Mouse (Mus musculus) liver, embryonic 11.5 days (tissue): ENCODE measurements at regions not wholly inside any gene's neighbourhood (a gene's known extent, or its start where the extent isn't known, plus 50 kb on each side); places are given as distances from the start of the nearest gene placed in this dataset.
A peak's percentile ranks its signal among the peaks of the same experiment; 100 is the strongest.

Experiments used
- ATAC-seq: fragments of 200-750 bp; cut with Nextera tagmentation; replicated peaks from 2 replicates; pipeline ENCODE4 v1.8.0; 2017; ENCODE audit warnings: moderate number of reproducible peaks, mild to moderate bottlenecking, moderate TSS enrichment, moderate library complexity; ENCODE audit not compliant: low FRiP score
- DNase-seq: peaks from one replicate; pipeline ENCODE4 v3.0.0-alpha.2; 2017; ENCODE audit warnings: low spot score
- H3K27ac ChIP-seq: fragments of 300-500 bp; sonication (generic); 2 replicates; pipeline ENCODE4 v1.5.1; 2014; ENCODE audit warnings: mild to moderate bottlenecking, low read depth, low read length, control low read depth
- H3K27me3 ChIP-seq: fragments of 300-500 bp; sonication (generic); replicated peaks from 2 replicates; pipeline ENCODE4 v1.6.1; 2014; ENCODE audit warnings: low read length, mixed read lengths; ENCODE audit not compliant: control insufficient read depth, insufficient read depth
- H3K36me3 ChIP-seq: fragments of 300-500 bp; sonication (generic); 2 replicates; pipeline ENCODE4 v1.6.1; 2014; ENCODE audit warnings: mild to moderate bottlenecking, low read length, moderate library complexity, mixed read lengths; ENCODE audit not compliant: control insufficient read depth, insufficient read depth
- H3K4me1 ChIP-seq: fragments of 300-500 bp; sonication (generic); replicated peaks from 2 replicates; pipeline ENCODE4 v1.6.1; 2014; ENCODE audit warnings: low read length, mixed read lengths; ENCODE audit not compliant: control insufficient read depth, insufficient read depth
- H3K4me2 ChIP-seq: fragments of 300-500 bp; sonication (generic); 2 replicates; pipeline ENCODE4 v1.6.1; 2014; ENCODE audit warnings: mild to moderate bottlenecking, control low read depth, moderate library complexity
- H3K4me3 ChIP-seq: fragments of 300-500 bp; sonication (generic); 2 replicates; pipeline ENCODE4 v1.5.1; 2014; ENCODE audit warnings: low read depth, low read length, control low read depth
- H3K9ac ChIP-seq: fragments of 300-500 bp; sonication (generic); 2 replicates; pipeline ENCODE4 v1.6.1; 2014; ENCODE audit warnings: low read depth, low read length, control low read depth
- H3K9me3 ChIP-seq: fragments of 300-500 bp; sonication (generic); 2 replicates; pipeline ENCODE4 v1.6.1; 2016; ENCODE audit warnings: low read length, inconsistent platforms, mixed read lengths; ENCODE audit not compliant: control insufficient read depth
- WGBS: fragments of 180-500 bp; shearing (Covaris S2); extraction: QIAGEN DNeasy Blood & Tissue Kit; methylation state at CpG from one replicate; pipeline ENCODE4 v1.1.7; 2014; 5-methylcytosine and 5-hydroxymethylcytosine counted together

- Histone ChIP-seq H3K4me3 (no peak overlapping the region), H3K36me3 (no peaks in the 10 kb centered on the region), H3K4me2 (no peak overlapping the region), H3K27me3 (no peaks in the 10 kb centered on the region), H3K4me1 (no peaks in the 10 kb centered on the region), H3K9me3 (no peaks in the 10 kb centered on the region), H3K27ac (no peak overlapping the region), H3K9ac (no peak overlapping the region)
- ATAC-seq (no peak), DNase-seq (no peak)
- 63% methylated on average over 8 of the region's 8 CpGs for WGBS
These were observed 105.7 kb downstream of the Plxna1 start for GRCm38 (mm10) chr6:89256630-89257292.

- ATAC-seq (no peak), DNase-seq (no peak)
- Histone ChIP-seq H3K4me3 (no peak overlapping the region), H3K27ac (no peak overlapping the region), H3K36me3 (no peaks in the 10 kb centered on the region), H3K9ac (no peak overlapping the region), H3K27me3 (no peaks in the 10 kb centered on the region), H3K4me2 (no peak overlapping the region), H3K4me1 (no peaks in the 10 kb centered on the region), H3K9me3 (no peaks in the 10 kb centered on the region)
- WGBS, result 61% methylated on average over 6 of the region's 6 CpGs
These were observed 105.0 kb downstream of the Plxna1 start for GRCm38 (mm10) chr6:89257416-89257815.

GRCm38 (mm10) chr6:89258140-89258539 lies 104.3 kb downstream of the Plxna1 start:
- Histone ChIP-seq H3K4me2 (no peak overlapping the region), H3K4me1 (no peaks in the 10 kb centered on the region), H3K4me3 (no peak overlapping the region), H3K27ac (no peak overlapping the region), H3K9me3 (no peaks in the 10 kb centered on the region), H3K9ac (no peak overlapping the region), H3K27me3 (no peaks in the 10 kb centered on the region), H3K36me3 (no peaks in the 10 kb centered on the region)
- WGBS, result 41% methylated on average over 4 of the region's 4 CpGs
- ATAC-seq (0 out of 2 replicates have a peak, but pooled peaks have one; percentile 26), DNase-seq (no peak)

GRCm38 (mm10) chr6:89259406-89259994 lies 102.9 kb downstream of the Plxna1 start:
- ATAC-seq, result no peak

GRCm38 (mm10) chr6:89262958-89263357 lies 99.5 kb downstream of the Plxna1 start:
- WGBS, result 63% methylated on average over 4 of the region's 4 CpGs
- no peak overlapping the region for H3K9ac ChIP-seq
- no peaks in the 10 kb centered on the region for H3K9me3 ChIP-seq
- no peak overlapping the region for H3K4me3 ChIP-seq
- H3K27ac ChIP-seq, result no peak overlapping the region
- DNase-seq, result no peak
- H3K4me1 ChIP-seq, result no peaks in the 10 kb centered on the region
- H3K36me3 ChIP-seq, result no peaks in the 10 kb centered on the region
- no peak overlapping the region for H3K4me2 ChIP-seq
- no peak for ATAC-seq
- no peaks in the 10 kb centered on the region for H3K27me3 ChIP-seq

More at GRCm38 (mm10) chr6:89259406-89259994, 102.9 kb downstream of the Plxna1 start:
- Histone ChIP-seq H3K4me3 (no peak overlapping the region), H3K9me3 (no peaks in the 10 kb centered on the region), H3K36me3 (no peaks in the 10 kb centered on the region), H3K4me1 (no peaks in the 10 kb centered on the region), H3K27ac (no peak overlapping the region), H3K27me3 (no peaks in the 10 kb centered on the region), H3K9ac (no peak overlapping the region), H3K4me2 (no peak overlapping the region)
- no peak for DNase-seq
- 83% methylated on average over 11 of the region's 11 CpGs for WGBS

GRCm38 (mm10) chr6:89265296-89265695 lies 97.1 kb downstream of the Plxna1 start:
- no peak overlapping the region for H3K4me2 ChIP-seq
- WGBS, result 63% methylated on average over 3 of the region's 3 CpGs

More at GRCm38 (mm10) chr6:89265296-89265695, 97.1 kb downstream of the Plxna1 start:
- Histone ChIP-seq H3K4me1 (no peaks in the 10 kb centered on the region), H3K9ac (no peak overlapping the region), H3K27me3 (no peaks in the 10 kb centered on the region), H3K36me3 (no peaks in the 10 kb centered on the region), H3K27ac (no peak overlapping the region), H3K9me3 (no peaks in the 10 kb centered on the region), H3K4me3 (no peak overlapping the region)
- DNase-seq (no peak), ATAC-seq (no peak)
